Comparison of ENCODE assay signal across 9 mouse cellular contexts in the genomic region with DNA sequence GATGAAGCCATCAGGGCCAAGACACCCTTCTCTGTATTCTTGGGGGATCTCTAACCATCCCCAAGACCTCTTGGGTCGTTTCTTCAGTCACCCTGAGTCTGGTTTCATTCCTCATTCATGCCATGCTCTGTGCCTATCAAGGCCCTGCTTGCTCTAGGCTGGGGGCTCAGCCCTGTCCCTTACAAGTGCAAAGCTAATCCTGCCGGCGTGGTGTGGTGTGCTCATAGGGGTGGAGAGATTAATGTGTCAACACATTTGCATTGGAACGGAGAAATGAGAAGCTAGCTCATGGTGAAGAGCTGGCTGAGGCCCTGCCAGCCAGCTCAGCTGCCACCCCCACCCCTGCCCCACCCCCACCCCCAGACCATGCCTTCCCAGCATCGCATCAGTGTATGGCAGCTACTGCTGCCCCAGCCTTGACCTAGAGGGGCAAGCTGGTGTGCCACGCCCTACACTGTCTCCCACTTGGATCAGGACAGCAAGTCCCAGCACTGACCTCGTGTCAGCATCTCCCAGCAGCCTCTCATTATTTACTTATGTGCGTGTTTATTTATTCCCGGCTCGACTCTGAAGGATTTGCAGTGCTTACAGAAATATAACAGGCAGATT. TPM values are rescaled to one million over a fixed set of nuclear protein-coding genes. Genes with fewer than 3 reads are reported as not detected.
A peak's percentile ranks its signal among the peaks of the same experiment; 100 is the strongest.
DNase-seq lines count a peak whose midpoint lies in the region; ATAC-seq lines count a peak whose summit lies in the region.
"Had no signal": no experiment of that assay in that cellular context is flagged by ENCODE, and none has a peak within 500 bp of the region (broad histone marks: within the 10 kb centered on the region; RNA-seq: fewer than 3 reads in every experiment).

No protein-coding gene starts in this region.

- 0 out of 2 replicates have a peak overlapping the region, but pooled peaks have one; percentile 33 for H3K27ac ChIP-seq in kidney, embryonic 16.5 days (ENCODE audit: low read length)
- H3K27ac ChIP-seq in embryonic facial prominence, embryonic 14.5 days (replicated peaks; ENCODE audit: low read depth, low read length): no peak overlapping the region
- peak overlapping the region; percentile 50; the same call in 1 of the 2 replicates for H3K27ac ChIP-seq in hindbrain, embryonic 10.5 days
- peak overlapping the region; percentile 23 for H3K27ac ChIP-seq in midbrain, embryonic 14.5 days (replicated peaks; ENCODE audit: low read depth, low read length)

- WGBS in kidney, embryonic 16.5 days: 37% methylated on average over 10 of the region's 10 CpGs
- 38% methylated on average over 10 of the region's 10 CpGs for WGBS in embryonic facial prominence, embryonic 14.5 days
- WGBS in hindbrain, embryonic 10.5 days: 55% methylated on average over 10 of the region's 10 CpGs
- WGBS in midbrain, embryonic 14.5 days: 24% methylated on average over 10 of the region's 10 CpGs

- no peaks in the 10 kb centered on the region for H3K36me3 ChIP-seq in kidney, embryonic 16.5 days (ENCODE audit: insufficient read depth, low read length)
- H3K36me3 ChIP-seq in embryonic facial prominence, embryonic 14.5 days (ENCODE audit: control insufficient read depth, insufficient read depth, low read length): no peaks in the 10 kb centered on the region
- no peaks in the 10 kb centered on the region for H3K36me3 ChIP-seq in hindbrain, embryonic 10.5 days
- no peaks in the 10 kb centered on the region for H3K36me3 ChIP-seq in midbrain, embryonic 14.5 days (ENCODE audit: control insufficient read depth, insufficient read depth, low read length)

- peaks cover 40% of the 10 kb centered on the region for H3K4me1 ChIP-seq in kidney, embryonic 16.5 days (ENCODE audit: insufficient read depth, low read length)
- H3K4me1 ChIP-seq in embryonic facial prominence, embryonic 14.5 days (ENCODE audit: control insufficient read depth, insufficient read depth, low read length): 0 out of 2 replicates have a peak, but pooled peaks cover 4% of the 10 kb centered on the region
- H3K4me1 ChIP-seq in hindbrain, embryonic 10.5 days (replicated peaks): peaks cover 49% of the 10 kb centered on the region
- peaks cover 20% of the 10 kb centered on the region for H3K4me1 ChIP-seq in midbrain, embryonic 14.5 days (ENCODE audit: control insufficient read depth, insufficient read depth, low read length)

- no peak overlapping the region for H3K4me3 ChIP-seq in kidney, embryonic 16.5 days (ENCODE audit: low read length)
- H3K4me3 ChIP-seq in embryonic facial prominence, embryonic 14.5 days (ENCODE audit: low read depth, low read length): no peak overlapping the region
- H3K4me3 ChIP-seq in hindbrain, embryonic 10.5 days: no peak overlapping the region
- no peak overlapping the region for H3K4me3 ChIP-seq in midbrain, embryonic 14.5 days (replicated peaks; ENCODE audit: low read depth, low read length)

- peaks cover 35% of the 10 kb centered on the region for H3K27me3 ChIP-seq in kidney, embryonic 16.5 days (ENCODE audit: insufficient read depth, low read length)
- no peaks in the 10 kb centered on the region for H3K27me3 ChIP-seq in embryonic facial prominence, embryonic 14.5 days (replicated peaks; ENCODE audit: control insufficient read depth, insufficient read depth, low read length)
- peaks cover 25% of the 10 kb centered on the region for H3K27me3 ChIP-seq in hindbrain, embryonic 10.5 days (ENCODE audit: insufficient read depth, poor library complexity, severe bottlenecking)
- peaks cover 5% of the 10 kb centered on the region; the same call in 1 of the 2 replicates for H3K27me3 ChIP-seq in midbrain, embryonic 14.5 days (ENCODE audit: control insufficient read depth, insufficient read depth, low read length)

- no peak overlapping the region for H3K4me2 ChIP-seq in kidney, embryonic 16.5 days (replicated peaks; ENCODE audit: low read depth, low read length)
- no peak overlapping the region for H3K4me2 ChIP-seq in embryonic facial prominence, embryonic 14.5 days (ENCODE audit: low read depth, low read length)
- no peak overlapping the region for H3K4me2 ChIP-seq in midbrain, embryonic 14.5 days (ENCODE audit: low read length)

- DNase-seq in kidney, adult 11 months: no peak
- DNase-seq in embryonic facial prominence, embryonic 14.5 days (ENCODE audit: low spot score): no peak
- no peak for DNase-seq in hindbrain, embryonic 10.5 days (ENCODE audit: low spot score)
- DNase-seq in midbrain, embryonic 14.5 days: no peak
- DNase-seq in frontal cortex, postnatal 25 days (ENCODE audit: low spot score in 2 of 2): no peak
- no peak for DNase-seq in Muller cell, postnatal 12 days (ENCODE audit: inconsistent ontology term)
- no peak for DNase-seq in adrenal gland, adult 18-20 months (ENCODE audit: low spot score in 2 of 2)
- DNase-seq: thymus, postnatal 36 days had no signal

- H3K9me3 ChIP-seq in kidney, embryonic 16.5 days (ENCODE audit: low read length): no peaks in the 10 kb centered on the region
- no peaks in the 10 kb centered on the region for H3K9me3 ChIP-seq in embryonic facial prominence, embryonic 14.5 days (ENCODE audit: control insufficient read depth, low read length)
- no peaks in the 10 kb centered on the region for H3K9me3 ChIP-seq in hindbrain, embryonic 10.5 days
- no peaks in the 10 kb centered on the region for H3K9me3 ChIP-seq in midbrain, embryonic 14.5 days (ENCODE audit: control insufficient read depth, low read length)

- ATAC-seq in kidney, embryonic 16.5 days (ENCODE audit: low FRiP score, low TSS enrichment): no peak
- peak; percentile 22; the same call in 1 of the 2 replicates for ATAC-seq in embryonic facial prominence, embryonic 14.5 days (ENCODE audit: low read depth)
- ATAC-seq in midbrain, embryonic 14.5 days (ENCODE audit: low FRiP score, low TSS enrichment): peak; percentile 70

- no peak overlapping the region for H3K9ac ChIP-seq in kidney, embryonic 16.5 days (replicated peaks; ENCODE audit: low read length)
- 0 out of 2 replicates have a peak overlapping the region, but pooled peaks have one; percentile 16 for H3K9ac ChIP-seq in embryonic facial prominence, embryonic 14.5 days (ENCODE audit: low read depth, low read length)
- H3K9ac ChIP-seq in midbrain, embryonic 14.5 days (replicated peaks; ENCODE audit: low read length): no peak overlapping the region

RNA-seq across cellular contexts. Expression of gene Flrt1, which starts 17.3 kb away (rescaled TPM):
- 5.4 and 6.8 TPM in 2 replicates for polyA plus RNA-seq in kidney, embryonic 16.5 days (2015; fragmentation: Nextera tagmentation; extraction: Ambion mirVana)
- 10.4 and 10.5 TPM in 2 replicates for polyA plus RNA-seq in embryonic facial prominence, embryonic 14.5 days (2014; fragmentation: Nextera tagmentation; extraction: Ambion mirVana)
- polyA plus RNA-seq in hindbrain, embryonic 10.5 days (2016; fragmentation: Nextera tagmentation; extraction: Ambion mirVana): 3.1 and 4.0 TPM in 2 replicates
- 7.0 and 10.2 TPM in 2 replicates for polyA plus RNA-seq in midbrain, embryonic 14.5 days (2014; fragmentation: Nextera tagmentation; extraction: Ambion mirVana)
- 1 to 10 TPM; 2.1 to 9.3 TPM for total RNA-seq in adrenal gland, adult 18-20 months (2021)
